Mouse (Mus musculus) embryonic fibroblast, embryonic 13.5 days (primary cell): ENCODE measurements around the gene Pla1a. TPM values are rescaled to one million over a fixed set of nuclear protein-coding genes. Genes with fewer than 3 reads are reported as not detected.
A peak's percentile ranks its signal among the peaks of the same experiment; 100 is the strongest.

Experiments
- H3K27ac ChIP-seq: 2 replicates; pipeline ENCODE4 v1.5.1; 2012; ENCODE audit warnings: low read length, control low read depth, inconsistent platforms; ENCODE audit not compliant: insufficient read depth
- H3K4me1 ChIP-seq: 2 replicates; pipeline ENCODE4 v1.6.1; 2011; ENCODE audit warnings: low read length; ENCODE audit not compliant: control insufficient read depth, insufficient read depth
- H3K4me3 ChIP-seq: 2 replicates; pipeline ENCODE4 v1.5.1; 2011; ENCODE audit warnings: mild to moderate bottlenecking, control low read depth, low read length; ENCODE audit not compliant: insufficient read depth
- CTCF ChIP-seq: IDR thresholded peaks from 2 replicates; pipeline ENCODE4 v1.5.1; 2011; ENCODE audit warnings: mild to moderate bottlenecking, control low read depth, low read length, moderate library complexity, borderline replicate concordance; ENCODE audit not compliant: insufficient read depth
- POLR2A ChIP-seq: IDR thresholded peaks from 2 replicates; pipeline ENCODE4 v1.6.1; 2011; ENCODE audit warnings: low read depth, mild to moderate bottlenecking, control low read depth, low read length, moderate library complexity
- polyA plus RNA-seq: library from polyadenylated mRNA; stranded (reverse); fragments of >200 nt; gene quantifications from 2 replicates; pipeline ENCODE4 v1.2.4, GENCODE M21; 2011; ENCODE audit warnings: low read depth; ENCODE audit not compliant: missing spikeins, insufficient read length

The Pla1a gene
- polyA plus RNA-seq, 1 experiment, result 1.2 TPM

GRCm38 (mm10) chr16:38394191-38394618, 38.7 kb downstream of the Pla1a start:
- TF ChIP-seq POLR2A, result no peak
- no peak for TF ChIP-seq CTCF
- Histone ChIP-seq H3K27ac (peak overlapping the region; percentile 56), H3K4me1 (peaks cover 19% of the 10 kb centered on the region)

GRCm38 (mm10) chr16:38392126-38392894, 40.6 kb downstream of the Pla1a start:
- no peak overlapping the region for H3K4me3 ChIP-seq
- TF ChIP-seq CTCF (no peak), POLR2A (no peak)
- peaks cover 19% of the 10 kb centered on the region for H3K4me1 ChIP-seq
- H3K27ac ChIP-seq, result no peak overlapping the region

More at GRCm38 (mm10) chr16:38394191-38394618, 38.7 kb downstream of the Pla1a start:
- H3K4me3 ChIP-seq, result no peak overlapping the region

- H3K4me3 ChIP-seq, result no peak overlapping the region
- peaks cover 13% of the 10 kb centered on the region for H3K4me1 ChIP-seq
- H3K27ac ChIP-seq, result no peak overlapping the region
- TF ChIP-seq CTCF, result no peak
- no peak for TF ChIP-seq POLR2A
Observed at GRCm38 (mm10) chr16:38390322-38390721, 42.6 kb downstream of the Pla1a start.

- H3K27ac ChIP-seq, result no peak overlapping the region
- H3K4me1 ChIP-seq, result peaks cover 8% of the 10 kb centered on the region; the same call in 1 of the 2 replicates
- no peak for TF ChIP-seq POLR2A
- TF ChIP-seq CTCF, result no peak
- no peak overlapping the region for H3K4me3 ChIP-seq
Observed at GRCm38 (mm10) chr16:38389284-38389893, 43.6 kb downstream of the Pla1a start.

GRCm38 (mm10) chr16:38388757-38389156, 44.2 kb downstream of the Pla1a start:
- peaks cover 6% of the 10 kb centered on the region; the same call in 1 of the 2 replicates for H3K4me1 ChIP-seq
- H3K27ac ChIP-seq, result no peak overlapping the region
- no peak for TF ChIP-seq POLR2A
- no peak for TF ChIP-seq CTCF
- no peak overlapping the region for H3K4me3 ChIP-seq

- Histone ChIP-seq H3K4me1 (0 out of 2 replicates have a peak, but pooled peaks cover 3% of the 10 kb centered on the region), H3K4me3 (no peak overlapping the region), H3K27ac (no peak overlapping the region)
- no peak for TF ChIP-seq CTCF
- TF ChIP-seq POLR2A, result no peak
Observed at GRCm38 (mm10) chr16:38387389-38387788, 45.6 kb downstream of the Pla1a start.

- Histone ChIP-seq H3K27ac (no peak overlapping the region), H3K4me3 (no peak overlapping the region), H3K4me1 (0 out of 2 replicates have a peak, but pooled peaks cover 3% of the 10 kb centered on the region)
- TF ChIP-seq CTCF (no peak), POLR2A (no peak)
Observed at GRCm38 (mm10) chr16:38385700-38386099, 47.2 kb downstream of the Pla1a start.

GRCm38 (mm10) chr16:38385184-38385634, 47.7 kb downstream of the Pla1a start:
- no peak for TF ChIP-seq POLR2A
- no peak for TF ChIP-seq CTCF
- 0 out of 2 replicates have a peak, but pooled peaks cover 3% of the 10 kb centered on the region for H3K4me1 ChIP-seq
- no peak overlapping the region for H3K4me3 ChIP-seq
- H3K27ac ChIP-seq, result no peak overlapping the region

GRCm38 (mm10) chr16:38383683-38384082, 49.3 kb downstream of the Pla1a start:
- Histone ChIP-seq H3K27ac (no peak overlapping the region), H3K4me3 (no peak overlapping the region), H3K4me1 (no peaks in the 10 kb centered on the region)
- TF ChIP-seq CTCF (no peak), POLR2A (no peak)

- Histone ChIP-seq H3K4me3 (no peak overlapping the region), H3K27ac (no peak overlapping the region), H3K4me1 (no peaks in the 10 kb centered on the region)
- TF ChIP-seq CTCF, result no peak
- no peak for TF ChIP-seq POLR2A
Observed at GRCm38 (mm10) chr16:38379926-38380325, 53.0 kb downstream of the Pla1a start.
